ENCODE assay signal across 1 mouse cellular context in the genomic region with DNA sequence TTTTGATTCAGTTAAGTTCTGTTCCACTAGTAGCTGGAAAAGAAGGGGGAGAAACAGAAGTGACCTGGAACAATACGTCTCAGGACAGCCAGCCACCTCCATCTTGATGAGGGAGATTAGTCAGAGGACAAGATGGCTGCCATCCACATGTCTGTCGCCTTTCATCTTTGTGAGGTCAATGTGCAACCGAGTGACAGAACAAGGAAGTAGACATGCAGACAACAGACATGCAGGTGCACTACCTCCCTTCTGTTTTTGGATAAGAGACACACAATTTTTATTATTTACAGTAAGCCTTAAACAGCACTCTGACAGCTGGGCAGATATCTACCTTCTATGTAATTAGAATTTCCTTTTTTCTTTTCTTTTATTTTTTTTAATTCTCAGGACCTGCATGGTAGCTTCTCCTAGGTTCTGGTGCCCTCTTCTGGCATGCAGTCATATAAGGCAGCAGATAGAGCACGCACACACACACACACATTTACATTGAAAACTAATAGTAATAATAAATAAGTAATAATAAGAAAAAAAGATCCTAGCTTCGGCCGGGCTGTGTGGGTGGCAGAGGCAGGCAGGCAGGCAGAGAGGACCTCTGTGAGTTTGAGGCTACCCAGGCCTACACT.
TF ChIP-seq lines count a peak whose summit lies in the region.

No protein-coding gene starts in this region.

TF ChIP-seq in MEL, 35 proteins besides CTCF, POLR2A, EP300 and RAD21 (continued from another document):
- TF ChIP-seq MYC (IDR thresholded peaks at IDR 0.05; ENCODE audit: low read depth, low read length) (0 out of 2 replicates have a peak, but pooled peaks have one; percentile 20), GATA1 (IDR thresholded peaks at IDR 0.05; ENCODE audit: low read depth, low read length) (no peak), UBTF (IDR thresholded peaks at IDR 0.05; ENCODE audit: borderline replicate concordance, insufficient read depth, low read depth, low read length) (no peak)
